Mouse (Mus musculus) midbrain, postnatal 0 days (tissue): ENCODE measurements around the gene Tmem161a. TPM values are rescaled to one million over a fixed set of nuclear protein-coding genes. Genes with fewer than 3 reads are reported as not detected.

ENCODE experiments used
- ATAC-seq: fragments of 200-750 bp; cut with Nextera tagmentation; 2 replicates; pipeline ENCODE4 v1.8.0; 2017; ENCODE audit warnings: moderate number of reproducible peaks, mild to moderate bottlenecking, moderate TSS enrichment, moderate library complexity; ENCODE audit not compliant: low FRiP score
- DNase-seq: peaks from one replicate; pipeline ENCODE4 v3.0.0-alpha.2; 2015; ENCODE audit warnings: low spot score
- H3K27ac ChIP-seq: fragments of 300-500 bp; sonication (generic); 2 replicates; pipeline ENCODE4 v1.5.1; 2014; ENCODE audit warnings: low read depth, mild to moderate bottlenecking, low read length, mixed read lengths
- H3K27me3 ChIP-seq: fragments of 300-500 bp; sonication (generic); 2 replicates; pipeline ENCODE4 v1.6.1; 2014; ENCODE audit warnings: low read length, control low read depth, mixed read lengths; ENCODE audit not compliant: insufficient read depth
- H3K36me3 ChIP-seq: fragments of 300-500 bp; sonication (generic); 2 replicates; pipeline ENCODE4 v1.6.1; 2014; ENCODE audit warnings: low read length, control low read depth, mixed read lengths; ENCODE audit not compliant: insufficient read depth
- H3K4me1 ChIP-seq: fragments of 300-500 bp; sonication (generic); 2 replicates; pipeline ENCODE4 v1.6.1; 2014; ENCODE audit warnings: mild to moderate bottlenecking, control low read depth, antibody characterized with exemption, low read length, mixed read lengths; ENCODE audit not compliant: insufficient read depth
- H3K4me2 ChIP-seq: fragments of 300-500 bp; sonication (generic); 2 replicates; pipeline ENCODE4 v1.6.1; 2014; ENCODE audit warnings: low read depth, mild to moderate bottlenecking, low read length, mixed read lengths; ENCODE audit not compliant: poor library complexity, severe bottlenecking
- H3K4me3 ChIP-seq: fragments of 300-500 bp; sonication (generic); 2 replicates; pipeline ENCODE4 v1.5.1; 2014; ENCODE audit warnings: low read depth, mild to moderate bottlenecking, low read length, moderate library complexity
- H3K9ac ChIP-seq: fragments of 300-500 bp; sonication (generic); replicated peaks from 2 replicates; pipeline ENCODE4 v1.6.1; 2014; ENCODE audit warnings: mild to moderate bottlenecking, low read length, moderate library complexity, mixed read lengths; ENCODE audit not compliant: poor library complexity, severe bottlenecking
- H3K9me3 ChIP-seq: fragments of 300-500 bp; sonication (generic); 2 replicates; pipeline ENCODE4 v1.6.1; 2016; ENCODE audit warnings: low read length, control low read depth
- CTCF ChIP-seq: IDR thresholded peaks from 2 replicates; pipeline ENCODE4 v1.5.1; 2016; ENCODE audit warnings: antibody characterized with exemption, mild to moderate bottlenecking
- WGBS: fragments of 180-500 bp; shearing (Covaris S2); extraction: QIAGEN DNeasy Blood & Tissue Kit; methylation state at CpG from one replicate; pipeline ENCODE4 v1.1.7; 2014; 5-methylcytosine and 5-hydroxymethylcytosine counted together
- polyA plus RNA-seq: library from polyadenylated mRNA; unstranded; fragments of >200 nt; fragmentation: Nextera tagmentation; extraction: Ambion mirVana; gene quantifications from 2 replicates; pipeline ENCODE4 v1.2.1, GENCODE M21; 2015
- total RNA-seq: library from RNA; depleted of rRNA; stranded (reverse); fragments of >200 nt; gene quantifications from 2 replicates; pipeline ENCODE4 v1.2.3, GENCODE M21; 2014

Tmem161a gene
- total and polyA plus RNA-seq, 2 experiments from 2014 or later: 49.5 to 64.8 TPM

DNA sequence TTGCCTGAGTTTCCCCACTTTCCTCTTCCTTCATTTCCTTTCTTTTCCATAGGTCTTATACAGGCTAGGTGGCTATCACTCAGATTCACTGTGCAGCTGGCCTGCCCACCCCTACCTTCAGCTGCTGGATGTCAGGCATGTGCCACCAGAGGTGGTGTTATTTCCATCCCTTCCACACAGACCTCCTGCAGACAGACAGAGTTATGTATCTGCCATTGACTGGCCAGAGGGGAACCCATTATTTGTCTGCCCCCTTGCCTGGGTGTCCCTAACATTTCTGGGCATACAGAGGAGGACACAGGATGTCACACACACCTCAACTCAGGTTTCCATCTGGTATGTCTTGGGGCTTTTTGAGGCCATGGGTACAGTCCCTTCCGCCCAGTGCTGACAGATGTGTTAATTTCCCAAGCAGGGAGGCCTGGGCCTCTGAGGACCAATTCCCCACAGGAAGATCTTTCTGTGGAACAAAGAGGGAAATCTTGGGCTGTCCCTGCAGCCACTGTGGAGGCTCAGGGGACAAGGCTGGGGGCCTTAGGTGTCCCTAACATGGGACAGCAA lies 14.8 kb upstream of the Tmem161a start:
- DNase-seq: no peak
- Histone ChIP-seq H3K4me1 (no peaks in the 10 kb centered on the region), H3K4me2 (no peak overlapping the region), H3K4me3 (no peak overlapping the region), H3K36me3 (no peaks in the 10 kb centered on the region), H3K27me3 (no peaks in the 10 kb centered on the region), H3K9me3 (no peaks in the 10 kb centered on the region), H3K9ac (no peak overlapping the region), H3K27ac (no peak overlapping the region)
- ATAC-seq: no peak
- WGBS: 100% methylated on average over 1 of the region's 1 CpGs
- no peak for TF ChIP-seq CTCF

DNA sequence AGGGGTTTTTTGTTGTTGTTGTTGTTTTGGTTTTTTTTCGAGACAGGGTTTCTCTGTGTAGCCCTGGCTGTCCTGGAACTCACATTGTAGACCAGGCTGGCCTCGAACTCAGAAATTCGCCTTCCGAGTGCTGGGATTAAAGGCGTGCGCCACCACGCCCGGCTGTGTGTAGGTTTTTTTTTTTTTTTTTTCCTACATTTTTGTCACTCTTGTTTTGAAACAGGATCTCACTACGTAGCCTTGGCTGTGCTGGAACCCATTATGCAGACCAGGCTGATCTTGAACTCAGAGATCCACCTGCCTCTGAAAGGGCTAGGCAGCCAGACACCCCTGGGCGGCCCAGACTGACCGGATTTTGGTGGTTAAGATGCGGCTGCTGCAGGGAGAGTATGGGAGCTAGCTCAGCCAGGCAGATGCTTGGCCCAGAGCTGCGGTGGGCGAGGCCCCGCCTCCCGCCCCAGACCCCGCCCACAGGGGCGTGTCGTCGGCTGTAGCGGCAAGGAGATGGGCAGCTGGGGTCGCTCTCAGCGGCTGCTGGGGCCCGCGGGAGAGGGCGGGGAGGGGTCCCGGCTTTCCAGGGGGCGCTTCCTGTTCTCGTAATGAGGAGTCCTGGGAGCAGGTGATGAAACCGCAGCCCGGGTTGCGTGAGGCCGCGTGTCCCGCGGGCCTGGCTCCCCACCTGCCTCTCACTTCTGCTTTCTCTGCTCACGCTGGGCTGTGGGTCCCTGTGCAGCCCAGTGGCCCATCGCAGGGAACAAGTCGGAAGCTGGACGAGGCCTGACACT lies 13.9 kb upstream of the Tmem161a start:
- H3K4me3 ChIP-seq: peak overlapping the region; percentile 53
- H3K27ac ChIP-seq: no peak overlapping the region; the same call in 1 of the 2 replicates
- H3K4me2 ChIP-seq: peak overlapping the region; percentile 83
- H3K9ac ChIP-seq: peak overlapping the region; percentile 57
- no peaks in the 10 kb centered on the region for H3K4me1 ChIP-seq
- no peaks in the 10 kb centered on the region for H3K36me3 ChIP-seq
- DNase-seq: peak; percentile 78
- H3K27me3 ChIP-seq: no peaks in the 10 kb centered on the region
- 12% methylated on average over 40 of the region's 40 CpGs for whole genome bisulfite sequencing
- H3K9me3 ChIP-seq: no peaks in the 10 kb centered on the region
- no peak; the same call in 1 of the 2 replicates for TF ChIP-seq CTCF
- peak; percentile 91 for ATAC-seq

DNA sequence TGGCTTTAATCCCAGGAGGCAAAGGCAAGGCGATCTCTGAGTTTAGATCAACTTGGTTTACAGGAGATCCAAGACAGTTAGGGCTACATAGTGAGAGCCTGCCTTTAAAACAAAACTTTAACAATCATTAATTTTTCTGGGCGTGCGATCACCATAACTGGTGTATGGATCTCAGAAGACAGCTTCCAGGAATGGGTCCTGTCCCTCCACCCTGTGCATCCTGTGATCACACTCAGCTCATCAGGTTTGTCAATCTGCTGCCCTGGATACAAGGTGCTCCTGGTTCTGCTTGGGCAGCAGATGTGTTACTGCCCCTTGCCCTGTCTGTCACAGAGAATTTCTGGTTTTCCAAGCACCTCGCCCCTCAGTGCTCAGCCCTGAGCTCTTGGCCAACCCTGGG lies 12.9 kb upstream of the Tmem161a start:
- Histone ChIP-seq H3K4me2 (peak overlapping the region; percentile 83; the same call in 1 of the 2 replicates), H3K9me3 (no peaks in the 10 kb centered on the region), H3K9ac (0 out of 2 replicates have a peak overlapping the region, but pooled peaks have one; percentile 57), H3K4me1 (no peaks in the 10 kb centered on the region), H3K4me3 (no peak overlapping the region; the same call in 1 of the 2 replicates), H3K36me3 (no peaks in the 10 kb centered on the region), H3K27ac (no peak overlapping the region), H3K27me3 (peaks cover 3% of the 10 kb centered on the region; the same call in 1 of the 2 replicates)
- ATAC-seq: no peak
- DNase-seq: no peak
- TF ChIP-seq CTCF: no peak
- WGBS: 92% methylated on average over 4 of the region's 4 CpGs

DNA sequence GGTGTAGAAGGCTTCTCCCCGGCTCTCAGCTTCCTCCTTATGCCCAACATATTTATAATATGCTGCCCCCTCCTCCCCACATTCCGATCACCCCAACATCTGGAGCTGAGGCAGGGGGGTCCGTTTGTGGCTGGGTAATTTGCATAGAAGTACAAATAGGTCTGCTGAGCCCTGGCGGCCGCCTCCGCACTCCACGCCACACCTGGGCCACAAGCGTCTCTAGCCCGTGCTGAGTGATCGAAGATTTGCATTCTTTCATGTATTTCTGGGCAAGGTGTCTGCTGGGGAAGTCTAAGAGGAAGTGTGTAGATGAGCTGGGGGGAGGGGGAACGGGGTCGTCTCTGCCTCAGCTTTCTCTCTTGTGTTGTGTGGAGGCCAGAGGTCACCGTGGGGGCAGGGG lies 12.1 kb upstream of the Tmem161a start:
- H3K4me3 ChIP-seq: no peak overlapping the region
- WGBS: 69% methylated on average over 13 of the region's 13 CpGs
- no peaks in the 10 kb centered on the region for H3K9me3 ChIP-seq
- DNase-seq (no peak), ATAC-seq (no peak)
- no peak overlapping the region for H3K9ac ChIP-seq
- H3K27ac ChIP-seq: no peak overlapping the region
- no peak overlapping the region for H3K4me2 ChIP-seq
- TF ChIP-seq CTCF: no peak
- H3K4me1 ChIP-seq: no peaks in the 10 kb centered on the region
- H3K27me3 ChIP-seq: peaks cover 3% of the 10 kb centered on the region; the same call in 1 of the 2 replicates
- H3K36me3 ChIP-seq: no peaks in the 10 kb centered on the region

DNA sequence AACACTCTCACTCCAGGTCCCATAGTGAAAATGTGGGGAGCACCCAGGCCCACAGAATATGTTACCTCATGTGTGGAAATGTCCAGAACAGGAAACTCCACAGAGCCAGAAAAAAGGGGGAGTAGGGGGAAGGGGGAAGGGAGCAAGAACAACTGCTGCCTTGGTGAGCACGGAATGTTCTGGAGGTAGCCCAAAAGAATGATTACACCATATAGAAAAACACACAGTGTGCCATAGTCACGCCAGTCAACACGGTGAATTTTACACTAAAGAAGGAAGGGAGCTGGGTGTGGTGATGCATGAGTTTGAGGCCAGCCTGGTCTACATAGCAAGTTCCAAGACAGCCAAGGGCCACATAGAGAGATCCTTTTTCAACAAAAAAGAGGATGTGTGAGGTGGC lies 8.8 kb upstream of the Tmem161a start:
- no peak overlapping the region for H3K9ac ChIP-seq
- no peak for DNase-seq
- no peaks in the 10 kb centered on the region for H3K36me3 ChIP-seq
- H3K27me3 ChIP-seq: peaks cover 9% of the 10 kb centered on the region; the same call in 1 of the 2 replicates
- peaks cover 4% of the 10 kb centered on the region; the same call in 1 of the 2 replicates for H3K4me1 ChIP-seq
- no peak for TF ChIP-seq CTCF
- H3K4me2 ChIP-seq: no peak overlapping the region
- no peak overlapping the region for H3K27ac ChIP-seq
- WGBS: 89% methylated on average over 3 of the region's 3 CpGs
- no peaks in the 10 kb centered on the region for H3K9me3 ChIP-seq
- no peak overlapping the region for H3K4me3 ChIP-seq
- ATAC-seq: no peak

DNA sequence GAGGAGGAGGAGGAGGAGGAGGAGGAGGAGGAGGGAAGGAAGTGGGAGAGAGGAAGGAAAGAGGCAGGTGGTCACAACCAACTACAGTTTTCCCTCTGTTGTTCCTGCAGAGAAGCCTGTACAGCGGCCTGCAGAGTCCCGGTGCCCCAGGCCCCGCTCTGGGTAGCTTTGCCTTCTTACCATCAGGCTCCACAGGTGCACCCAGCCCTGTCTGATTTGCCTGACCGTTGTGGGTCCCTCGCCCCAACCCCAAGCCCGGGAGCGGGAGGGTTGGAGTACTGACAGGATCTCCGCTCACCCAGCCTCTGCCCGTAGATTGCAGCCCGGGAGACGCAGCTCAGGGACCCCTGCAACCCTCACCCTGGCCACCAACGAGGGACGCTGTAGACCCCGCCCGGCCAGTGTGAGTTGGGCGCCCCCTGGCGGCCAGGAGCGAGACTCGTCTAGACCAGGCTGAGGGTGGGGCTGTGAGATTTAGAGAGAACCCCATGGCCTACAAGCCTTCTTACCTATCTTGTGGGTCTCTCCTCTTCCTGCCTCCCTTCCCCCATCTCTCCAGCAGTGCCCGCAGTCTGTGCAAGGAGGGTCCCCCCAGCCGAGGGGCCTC lies 5.5 kb upstream of the Tmem161a start:
- ATAC-seq (peak; percentile 86), DNase-seq (peak; percentile 73)
- Histone ChIP-seq H3K4me3 (peak overlapping the region; percentile 23), H3K4me2 (peak overlapping the region; percentile 50), H3K36me3 (no peaks in the 10 kb centered on the region), H3K9me3 (no peaks in the 10 kb centered on the region), H3K4me1 (peaks cover 4% of the 10 kb centered on the region; the same call in 1 of the 2 replicates), H3K9ac (peak overlapping the region; percentile 33; the same call in 1 of the 2 replicates), H3K27ac (no peak overlapping the region), H3K27me3 (peaks cover 9% of the 10 kb centered on the region; the same call in 1 of the 2 replicates)
- 4% methylated on average over 21 of the region's 21 CpGs for WGBS
- peak; percentile 94 for TF ChIP-seq CTCF
